Mouse (Mus musculus): ENCODE measurements around the gene Gm21188. TPM values are rescaled to one million over a fixed set of nuclear protein-coding genes. Genes with fewer than 3 reads are reported as not detected.
"Not testable (repeated sequence)": the region's sequence is repeated elsewhere in the genome, so short reads cannot be mapped to it uniquely, and the experiment has no call there.

The Gm21188 gene
- polyA plus RNA-seq, 1 experiment from 2014 or later: not detected

- not testable (repeated sequence) for H3K4me2 ChIP-seq (replicated peaks; ENCODE audit: low read depth); H3K9me3 ChIP-seq (ENCODE audit: control insufficient read depth, low read length); H3K4me3 ChIP-seq (ENCODE audit: low read depth, low read length); ATAC-seq (ENCODE audit: low FRiP score, low TSS enrichment); H3K4me1 ChIP-seq (replicated peaks; ENCODE audit: control insufficient read depth, insufficient read depth); H3K27me3 ChIP-seq (ENCODE audit: control insufficient read depth, insufficient read depth, low read length); H3K36me3 ChIP-seq (ENCODE audit: control insufficient read depth, insufficient read depth, low read length); H3K9ac ChIP-seq (ENCODE audit: low read length); H3K27ac ChIP-seq (replicated peaks); DNase-seq (ENCODE audit: low spot score)
- WGBS: no CpG with 5 or more reads among the region's 1 CpGs
- TF ChIP-seq CTCF (IDR thresholded peaks at IDR 0.05; ENCODE audit: low read depth): peak; percentile 54
Observed at GRCm38 (mm10) chr13:120021477-120021876, 30.5 kb downstream of the Gm21188 start.

GRCm38 (mm10) chr13:120015348-120016007 lies 36.5 kb downstream of the Gm21188 start:
- WGBS: 2% methylated on average over 9 of the region's 32 CpGs
- not testable (repeated sequence) for H3K4me3 ChIP-seq (ENCODE audit: low read depth, low read length); H3K4me2 ChIP-seq (replicated peaks; ENCODE audit: low read depth); H3K27me3 ChIP-seq (ENCODE audit: control insufficient read depth, insufficient read depth, low read length); H3K36me3 ChIP-seq (ENCODE audit: control insufficient read depth, insufficient read depth, low read length); H3K4me1 ChIP-seq (replicated peaks; ENCODE audit: control insufficient read depth, insufficient read depth); DNase-seq (ENCODE audit: low spot score); H3K27ac ChIP-seq (replicated peaks); H3K9me3 ChIP-seq (ENCODE audit: control insufficient read depth, low read length); H3K9ac ChIP-seq (ENCODE audit: low read length); ATAC-seq (ENCODE audit: low FRiP score, low TSS enrichment)

- ATAC-seq (ENCODE audit: low FRiP score, low TSS enrichment): peak; percentile 29; the same call in 1 of the 2 replicates
- not testable (repeated sequence) for H3K9me3 ChIP-seq (ENCODE audit: control insufficient read depth, low read length); H3K27me3 ChIP-seq (ENCODE audit: control insufficient read depth, insufficient read depth, low read length); H3K4me2 ChIP-seq (replicated peaks; ENCODE audit: low read depth); H3K4me3 ChIP-seq (ENCODE audit: low read depth, low read length); H3K27ac ChIP-seq (replicated peaks); H3K9ac ChIP-seq (ENCODE audit: low read length); DNase-seq (ENCODE audit: low spot score); H3K4me1 ChIP-seq (replicated peaks; ENCODE audit: control insufficient read depth, insufficient read depth); H3K36me3 ChIP-seq (ENCODE audit: control insufficient read depth, insufficient read depth, low read length)
- WGBS: no CpG with 5 or more reads among the region's 2 CpGs
Observed at GRCm38 (mm10) chr13:120013962-120014361, 38.0 kb downstream of the Gm21188 start.

GRCm38 (mm10) chr13:120013544-120013943 lies 38.5 kb downstream of the Gm21188 start:
- H3K4me1 ChIP-seq (replicated peaks; ENCODE audit: control insufficient read depth, insufficient read depth); H3K9me3 ChIP-seq (ENCODE audit: control insufficient read depth, low read length); H3K4me2 ChIP-seq (replicated peaks; ENCODE audit: low read depth); H3K27me3 ChIP-seq (ENCODE audit: control insufficient read depth, insufficient read depth, low read length); H3K27ac ChIP-seq (replicated peaks); H3K9ac ChIP-seq (ENCODE audit: low read length); H3K36me3 ChIP-seq (ENCODE audit: control insufficient read depth, insufficient read depth, low read length); DNase-seq (ENCODE audit: low spot score); H3K4me3 ChIP-seq (ENCODE audit: low read depth, low read length): not testable (repeated sequence)
- WGBS: no CpG with 5 or more reads among the region's 5 CpGs
- peak; percentile 15; the same call in 1 of the 2 replicates for ATAC-seq (ENCODE audit: low FRiP score, low TSS enrichment)

GRCm38 (mm10) chr13:120010068-120010467 lies 41.9 kb downstream of the Gm21188 start:
- DNase-seq (ENCODE audit: low spot score); H3K4me2 ChIP-seq (replicated peaks; ENCODE audit: low read depth); H3K9me3 ChIP-seq (ENCODE audit: control insufficient read depth, low read length); H3K36me3 ChIP-seq (ENCODE audit: control insufficient read depth, insufficient read depth, low read length); H3K4me3 ChIP-seq (ENCODE audit: low read depth, low read length); H3K27me3 ChIP-seq (ENCODE audit: control insufficient read depth, insufficient read depth, low read length); H3K9ac ChIP-seq (ENCODE audit: low read length); H3K27ac ChIP-seq (replicated peaks); H3K4me1 ChIP-seq (replicated peaks; ENCODE audit: control insufficient read depth, insufficient read depth); ATAC-seq (ENCODE audit: low FRiP score, low TSS enrichment): not testable (repeated sequence)

- not testable (repeated sequence) for H3K9me3 ChIP-seq (ENCODE audit: control insufficient read depth, low read length); H3K27ac ChIP-seq (replicated peaks); H3K4me1 ChIP-seq (replicated peaks; ENCODE audit: control insufficient read depth, insufficient read depth); H3K36me3 ChIP-seq (ENCODE audit: control insufficient read depth, insufficient read depth, low read length); H3K27me3 ChIP-seq (ENCODE audit: control insufficient read depth, insufficient read depth, low read length); DNase-seq (ENCODE audit: low spot score); H3K4me2 ChIP-seq (replicated peaks; ENCODE audit: low read depth); H3K4me3 ChIP-seq (ENCODE audit: low read depth, low read length); ATAC-seq (ENCODE audit: low FRiP score, low TSS enrichment); H3K9ac ChIP-seq (ENCODE audit: low read length)
- WGBS: no CpG with 5 or more reads among the region's 4 CpGs
Observed at GRCm38 (mm10) chr13:119999215-119999614, 52.8 kb downstream of the Gm21188 start.

GRCm38 (mm10) chr13:119998442-119999086 lies 53.4 kb downstream of the Gm21188 start:
- not testable (repeated sequence) for H3K4me1 ChIP-seq (replicated peaks; ENCODE audit: control insufficient read depth, insufficient read depth); H3K9me3 ChIP-seq (ENCODE audit: control insufficient read depth, low read length); H3K36me3 ChIP-seq (ENCODE audit: control insufficient read depth, insufficient read depth, low read length); H3K27ac ChIP-seq (replicated peaks); H3K4me3 ChIP-seq (ENCODE audit: low read depth, low read length); H3K27me3 ChIP-seq (ENCODE audit: control insufficient read depth, insufficient read depth, low read length); DNase-seq (ENCODE audit: low spot score); H3K4me2 ChIP-seq (replicated peaks; ENCODE audit: low read depth); H3K9ac ChIP-seq (ENCODE audit: low read length)
- WGBS: no CpG with 5 or more reads among the region's 22 CpGs
- peak; percentile 47; the same call in 1 of the 2 replicates for ATAC-seq (ENCODE audit: low FRiP score, low TSS enrichment)

GRCm38 (mm10) chr13:119991917-119992496 lies 60.0 kb downstream of the Gm21188 start:
- H3K4me1 ChIP-seq (replicated peaks; ENCODE audit: control insufficient read depth, insufficient read depth); ATAC-seq (ENCODE audit: low FRiP score, low TSS enrichment); H3K9me3 ChIP-seq (ENCODE audit: control insufficient read depth, low read length); H3K9ac ChIP-seq (ENCODE audit: low read length); H3K27me3 ChIP-seq (ENCODE audit: control insufficient read depth, insufficient read depth, low read length); H3K36me3 ChIP-seq (ENCODE audit: control insufficient read depth, insufficient read depth, low read length); H3K27ac ChIP-seq (replicated peaks); DNase-seq (ENCODE audit: low spot score); H3K4me2 ChIP-seq (replicated peaks; ENCODE audit: low read depth); H3K4me3 ChIP-seq (ENCODE audit: low read depth, low read length): not testable (repeated sequence)
- no CpG with 5 or more reads among the region's 10 CpGs for whole genome bisulfite sequencing

- not testable (repeated sequence) for H3K27ac ChIP-seq (replicated peaks); H3K9ac ChIP-seq (ENCODE audit: low read length); H3K4me3 ChIP-seq (ENCODE audit: low read depth, low read length); H3K36me3 ChIP-seq (ENCODE audit: control insufficient read depth, insufficient read depth, low read length); H3K4me2 ChIP-seq (replicated peaks; ENCODE audit: low read depth); H3K27me3 ChIP-seq (ENCODE audit: control insufficient read depth, insufficient read depth, low read length); DNase-seq (ENCODE audit: low spot score); H3K4me1 ChIP-seq (replicated peaks; ENCODE audit: control insufficient read depth, insufficient read depth); H3K9me3 ChIP-seq (ENCODE audit: control insufficient read depth, low read length)
- 0 out of 2 replicates have a peak, but pooled peaks have one; percentile 29 for ATAC-seq (ENCODE audit: low FRiP score, low TSS enrichment)
- WGBS: no CpG with 5 or more reads among the region's 13 CpGs
Observed at GRCm38 (mm10) chr13:119991264-119991663, 60.7 kb downstream of the Gm21188 start.
